Mouse (Mus musculus) ES-E14 (cell line): Measurements from ENCODE around the gene Pcsk4. TPM values are rescaled to one million over a fixed set of nuclear protein-coding genes. Genes with fewer than 3 reads are reported as not detected.

Experiments used
- DNase-seq: peaks from one replicate; pipeline ENCODE4 v3.0.0-alpha.2; 2013; ENCODE audit warnings: low read depth, low spot score
- H3K27ac ChIP-seq: 2 replicates; pipeline ENCODE4 v1.5.1; 2012; ENCODE audit warnings: low read depth, mild to moderate bottlenecking, low read length, moderate library complexity, mixed read lengths; ENCODE audit not compliant: poor library complexity, insufficient read depth, severe bottlenecking
- H3K36me3 ChIP-seq: 2 replicates; pipeline ENCODE4 v1.6.1; 2012; ENCODE audit warnings: mild to moderate bottlenecking, low read length, moderate library complexity, mixed read lengths; ENCODE audit not compliant: control insufficient read depth, poor library complexity, insufficient read depth, severe bottlenecking
- H3K4me1 ChIP-seq, 2 experiments: fragments of 150-350 bp in 1 of 2; sonication (generic) in 1 of 2; 2 replicates each; pipeline ENCODE4 v1.6.1; 2012; ENCODE audit warnings: low read length in 2 of 2, mild to moderate bottlenecking in 1 of 2, mixed read lengths in 1 of 2; ENCODE audit not compliant: control insufficient read depth in 2 of 2, insufficient read depth in 2 of 2, poor library complexity in 1 of 2
- H3K4me3 ChIP-seq, 2 experiments: fragments of 150-350 bp in 1 of 2; sonication (generic) in 1 of 2; 2 replicates each; pipeline ENCODE4 v1.5.1; 2012; ENCODE audit warnings: low read length in 2 of 2, low read depth in 1 of 2, mild to moderate bottlenecking in 1 of 2, mixed read lengths in 1 of 2; ENCODE audit not compliant: insufficient read depth in 1 of 2, poor library complexity in 1 of 2, severe bottlenecking in 1 of 2
- H3K9ac ChIP-seq: 2 replicates; pipeline ENCODE4 v1.6.1; 2012; ENCODE audit warnings: low read depth, mild to moderate bottlenecking, low read length, mixed read lengths; ENCODE audit not compliant: poor library complexity, insufficient read depth, severe bottlenecking
- H3K9me3 ChIP-seq: fragments of 150-350 bp; sonication (generic); 2 replicates; pipeline ENCODE4 v1.6.1; 2012; ENCODE audit warnings: low read depth, mild to moderate bottlenecking, low read length; ENCODE audit not compliant: control insufficient read depth, insufficient read depth
- CHD2 ChIP-seq: IDR thresholded peaks from 2 replicates; pipeline ENCODE4 v1.6.1; 2014; ENCODE audit warnings: mild to moderate bottlenecking, low read depth, low read length, inconsistent platforms
- HCFC1 ChIP-seq: IDR thresholded peaks from 2 replicates; pipeline ENCODE4 v1.6.1; 2012; ENCODE audit warnings: low read length, inconsistent platforms, borderline replicate concordance; ENCODE audit not compliant: insufficient read depth
- MAFK ChIP-seq: IDR thresholded peaks from 2 replicates; pipeline ENCODE4 v1.6.1; 2014; ENCODE audit warnings: mild to moderate bottlenecking, low read depth, low read length, inconsistent platforms; ENCODE audit not compliant: insufficient read depth
- ZC3H11A ChIP-seq: IDR thresholded peaks from 2 replicates; pipeline ENCODE4 v1.6.1; 2012; ENCODE audit warnings: low read depth, mild to moderate bottlenecking, inconsistent platforms, low read length, borderline replicate concordance
- ZNF384 ChIP-seq: IDR thresholded peaks from 2 replicates; pipeline ENCODE4 v1.6.1; 2012; ENCODE audit warnings: low read depth, low read length, inconsistent platforms
- in situ Hi-C, 2 experiments: fragments of 600-800 bp; cut with MboI; formaldehyde crosslinking; loops; one replicate each; pipeline ENCODE4 v1.15.1; 2025; ENCODE audit warnings: low sequenced_read_pairs in 2 of 2, inconsistent platforms in 1 of 2; ENCODE audit not compliant: unreplicated experiment in 2 of 2
- total RNA-seq: library from RNA; depleted of rRNA; stranded (reverse); fragments of 300-350 nt; gene quantifications from 2 replicates; pipeline ENCODE4 v1.2.3, GENCODE M21; 2012; rRNA removed

Pcsk4 gene
- total RNA-seq, 1 experiment = 1.4 TPM

DNA sequence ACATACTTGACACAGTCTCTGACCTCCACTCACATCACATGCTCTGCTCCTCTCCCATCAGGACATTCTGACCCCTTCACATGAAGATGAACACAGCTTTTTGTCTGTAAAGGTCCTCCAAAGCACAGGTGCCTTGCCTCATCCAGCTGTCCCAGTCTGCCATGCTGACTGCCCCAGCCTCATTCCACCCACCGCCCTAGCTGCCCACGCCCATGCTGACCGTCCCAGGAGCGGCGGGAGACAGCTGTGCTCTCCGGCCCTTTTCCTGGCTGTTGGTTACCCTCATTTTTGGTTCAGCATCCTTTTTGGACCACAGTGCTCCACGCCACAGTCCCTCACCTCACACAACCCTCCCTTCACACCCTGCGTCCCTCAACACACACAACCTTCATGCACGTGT is 50.9 kb downstream of the Pcsk4 start:
- in situ Hi-C loops = no loop called here
- no peak for DNase-seq
- peaks cover 81% of the 10 kb centered on the region for H3K36me3 ChIP-seq

DNA sequence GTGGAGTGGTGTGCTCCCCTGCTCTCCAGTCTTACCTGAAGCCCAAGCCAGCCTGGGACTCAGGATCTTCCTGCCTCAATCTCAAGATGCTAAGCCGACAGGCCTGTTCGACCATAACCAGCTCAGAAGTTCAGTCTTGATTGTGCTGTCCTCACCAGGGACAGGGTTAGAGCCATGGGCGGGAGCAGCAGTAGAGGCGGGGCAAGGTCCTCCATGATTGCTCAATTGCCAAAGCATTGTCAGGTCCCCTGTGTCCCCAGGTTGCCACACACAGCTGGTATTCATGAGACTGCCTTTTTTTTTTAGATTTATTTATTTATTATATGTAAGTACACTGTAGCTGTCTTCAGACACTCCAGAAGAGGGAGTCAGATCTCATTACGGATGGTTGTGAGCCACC is 53.1 kb downstream of the Pcsk4 start:
- in situ Hi-C loops = no loop called here
- Histone ChIP-seq H3K9me3 (no peaks in the 10 kb centered on the region), H3K9ac (no peak overlapping the region), H3K36me3 (peaks cover 63% of the 10 kb centered on the region), H3K27ac (no peak overlapping the region), H3K4me1 (peaks cover 0 to 7% of the 10 kb centered on the region in 2 experiments; a peak in 1 of 4 replicates), H3K4me3 (no peak overlapping the region)
- no peak for DNase-seq
- TF ChIP-seq ZNF384 (no peak), CHD2 (no peak), ZC3H11A (no peak), MAFK (no peak), HCFC1 (no peak)

More for the DNA sequence above, 50.9 kb downstream of the Pcsk4 start:
- Histone ChIP-seq H3K4me3 (no peak overlapping the region), H3K9me3 (no peaks in the 10 kb centered on the region), H3K27ac (no peak overlapping the region), H3K9ac (no peak overlapping the region), H3K4me1 (peaks cover 0 to 12% of the 10 kb centered on the region in 2 experiments; a peak in 1 of 4 replicates)
- TF ChIP-seq CHD2 (no peak), ZNF384 (no peak), ZC3H11A (no peak), HCFC1 (no peak), MAFK (no peak)

DNA sequence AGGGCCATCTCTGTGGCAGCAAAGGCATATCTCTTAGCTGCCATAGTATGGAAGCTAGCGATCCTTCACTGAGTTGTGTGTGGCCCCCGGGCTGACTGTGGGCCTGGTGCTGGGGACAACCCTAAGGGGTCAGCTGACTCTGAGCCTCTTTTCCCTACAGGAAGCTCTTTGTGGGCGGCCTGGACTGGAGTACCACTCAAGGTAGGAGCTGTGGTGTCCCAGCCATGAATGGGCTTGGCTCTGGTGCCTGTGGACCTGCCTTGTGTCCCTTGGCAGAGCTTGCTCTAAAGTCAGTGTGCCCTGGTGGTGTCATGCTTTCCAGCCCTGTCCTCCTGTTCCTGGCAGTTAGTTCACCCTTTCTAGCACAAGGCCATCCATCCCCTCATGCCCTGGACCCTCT is 55.5 kb downstream of the Pcsk4 start:
- Histone ChIP-seq H3K9ac (no peak overlapping the region), H3K4me1 (peaks cover 0 to 9% of the 10 kb centered on the region in 2 experiments; a peak in 1 of 4 replicates), H3K36me3 (peaks cover 52% of the 10 kb centered on the region), H3K27ac (no peak overlapping the region), H3K4me3 (no peak overlapping the region), H3K9me3 (no peaks in the 10 kb centered on the region)
- TF ChIP-seq HCFC1 = no peak
- TF ChIP-seq ZNF384 = no peak
- no peak for TF ChIP-seq ZC3H11A
- no peak for TF ChIP-seq CHD2
- no peak for TF ChIP-seq MAFK
- no peak for DNase-seq
- in situ Hi-C loops = no loop called here

DNA sequence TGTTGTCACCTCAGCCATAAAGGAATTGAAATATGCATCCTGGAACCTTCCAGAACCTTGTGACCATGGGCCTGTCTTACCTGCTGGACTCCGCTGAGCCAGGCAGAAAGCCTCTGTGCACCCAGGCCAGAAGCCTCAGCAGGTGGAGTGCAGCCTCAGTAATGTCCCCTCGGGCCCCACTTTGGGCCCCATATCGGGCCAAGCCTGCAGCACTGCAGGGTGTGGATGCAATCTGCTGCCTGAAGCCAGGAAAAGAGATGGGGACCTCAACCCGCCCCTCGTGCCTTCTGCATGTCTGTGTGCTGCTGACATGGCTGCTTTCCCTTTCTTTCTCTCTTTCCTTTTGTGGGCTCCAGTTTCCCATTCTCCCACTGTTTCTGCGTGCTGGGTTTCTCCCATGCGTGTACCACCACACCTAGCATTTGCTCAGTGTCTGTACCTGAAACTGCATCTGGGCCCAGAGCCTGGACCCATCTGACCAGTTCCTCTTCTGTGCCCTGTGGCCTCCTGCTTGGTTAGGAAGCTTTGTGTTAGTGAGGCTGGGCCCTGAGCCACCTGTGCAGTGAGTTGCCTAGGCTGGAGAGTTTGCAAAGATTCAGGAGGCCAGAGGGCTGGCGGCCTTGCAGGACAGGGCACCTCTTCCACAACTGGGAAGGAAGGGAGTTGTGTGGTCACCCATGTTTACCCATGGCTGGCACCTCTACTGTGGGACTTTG is 57.3 kb downstream of the Pcsk4 start:
- no peak overlapping the region for H3K27ac ChIP-seq
- in situ Hi-C loops = no loop called here
- peaks cover 0 to 11% of the 10 kb centered on the region in 2 experiments; a peak in 1 of 4 replicates for H3K4me1 ChIP-seq

More for the DNA sequence above, 57.3 kb downstream of the Pcsk4 start:
- no peak overlapping the region for H3K9ac ChIP-seq
- no peak for DNase-seq
- no peak overlapping the region for H3K4me3 ChIP-seq
- H3K36me3 ChIP-seq = peaks cover 45% of the 10 kb centered on the region
- TF ChIP-seq ZNF384 (no peak), HCFC1 (no peak), ZC3H11A (no peak), CHD2 (no peak), MAFK (no peak)
- no peaks in the 10 kb centered on the region for H3K9me3 ChIP-seq

Other genes with a start within 250 kb of the Pcsk4 start
- gene Sbno2, start 223.9 kb downstream of the Pcsk4 start, total RNA-seq = 36.6 and 49.3 TPM in 2 replicates
- gene Stk11, start 213.7 kb downstream of the Pcsk4 start, total RNA-seq = 124 and 141 TPM in 2 replicates
- 217 and 226 TPM in 2 replicates for gene Atp5d, start 190.9 kb downstream of the Pcsk4 start, total RNA-seq
- 20.9 and 41.0 TPM in 2 replicates for gene Cbarp, start 188.7 kb downstream of the Pcsk4 start, total RNA-seq
- gene Midn, start 181.2 kb downstream of the Pcsk4 start, total RNA-seq = 38.3 and 42.6 TPM in 2 replicates
- gene Cirbp, start 163.5 kb downstream of the Pcsk4 start, total RNA-seq = 69.6 and 105 TPM in 2 replicates
- 25.4 and 31.2 TPM in 2 replicates for gene 1600002K03Rik, start 156.6 kb downstream of the Pcsk4 start, total RNA-seq
- 2.7 and 3.4 TPM in 2 replicates for gene Efna2, start 150.0 kb downstream of the Pcsk4 start, total RNA-seq
- 80.8 and 115 TPM in 2 replicates for gene Mum1, start 103.1 kb downstream of the Pcsk4 start, total RNA-seq
- 205 and 290 TPM in 2 replicates for gene Ndufs7, start 80.4 kb downstream of the Pcsk4 start, total RNA-seq
- gene Gamt, start 68.5 kb downstream of the Pcsk4 start, total RNA-seq = 2.9 and 3.0 TPM in 2 replicates
- gene Dazap1, start 68.0 kb downstream of the Pcsk4 start, total RNA-seq = 121 and 154 TPM in 2 replicates
- 2,505 and 2,820 TPM in 2 replicates for gene Rps15, start 37.0 kb downstream of the Pcsk4 start, total RNA-seq
- gene Apc2, start 33.5 kb downstream of the Pcsk4 start, total RNA-seq = 4.4 and 4.6 TPM in 2 replicates
- 29.6 and 33.4 TPM in 2 replicates for gene 2310011J03Rik, start 9.0 kb downstream of the Pcsk4 start, total RNA-seq
- 13.3 and 21.8 TPM in 2 replicates for gene Reep6, start 455 bp upstream of the Pcsk4 start, total RNA-seq
- 2.1 and 2.4 TPM in 2 replicates for gene Adamtsl5, start 18.9 kb upstream of the Pcsk4 start, total RNA-seq
- 6.0 and 17.4 TPM in 2 replicates for gene Plk5, start 27.0 kb upstream of the Pcsk4 start, total RNA-seq
- 27.1 and 28.9 TPM in 2 replicates for gene Mex3d, start 58.2 kb upstream of the Pcsk4 start, total RNA-seq
- 131 and 134 TPM in 2 replicates for gene Mbd3, start 70.1 kb upstream of the Pcsk4 start, total RNA-seq
- 995 and 1,362 TPM in 2 replicates for gene Uqcr11, start 77.3 kb upstream of the Pcsk4 start, total RNA-seq
- gene Tcf3, start 104.1 kb upstream of the Pcsk4 start, total RNA-seq = 90.9 and 108 TPM in 2 replicates
- gene Onecut3, start 165.3 kb upstream of the Pcsk4 start, total RNA-seq = not detected in 2 replicates
- 0.80 and 2.3 TPM in 2 replicates for gene Atp8b3, start 209.6 kb upstream of the Pcsk4 start, total RNA-seq
- 27.4 and 33.4 TPM in 2 replicates for gene Rexo1, start 232.1 kb upstream of the Pcsk4 start, total RNA-seq
- 20.8 and 23.5 TPM in 2 replicates for gene Klf16, start 247.8 kb upstream of the Pcsk4 start, total RNA-seq